Mouse (Mus musculus) MEL (cell line): Measurements from ENCODE around the gene Upf2. TPM values are rescaled to one million over a fixed set of nuclear protein-coding genes. Genes with fewer than 3 reads are reported as not detected.

Experiments used
- DNase-seq: peaks from one replicate; pipeline ENCODE4 v3.0.0; 2011; ENCODE audit warnings: low read depth, low spot score
- H3K27ac ChIP-seq: 2 replicates; pipeline ENCODE4 v1.5.1; 2012; ENCODE audit warnings: low read depth, mild to moderate bottlenecking, control low read depth, low read length, moderate library complexity; ENCODE audit not compliant: control insufficient read depth
- H3K27me3 ChIP-seq, 2 experiments: fragments of 150-350 bp in 1 of 2; sonication (generic) in 1 of 2; 2 replicates each; pipeline ENCODE4 v1.6.1; 2012; ENCODE audit warnings: low read length in 2 of 2, mild to moderate bottlenecking in 2 of 2, improper control_type of control experiment in 1 of 2, moderate library complexity in 1 of 2; ENCODE audit not compliant: insufficient read depth in 2 of 2, control insufficient read depth in 1 of 2
- H3K36me3 ChIP-seq, 2 experiments: 2 replicates each; pipeline ENCODE4 v1.6.1; 2012 to 2014; ENCODE audit warnings: low read length in 2 of 2, improper control_type of control experiment in 1 of 2, inconsistent platforms in 1 of 2, mild to moderate bottlenecking in 1 of 2; ENCODE audit not compliant: insufficient read depth in 2 of 2, control insufficient read depth in 1 of 2
- H3K4me1 ChIP-seq, 2 experiments: fragments of 150-350 bp in 1 of 2; sonication (generic) in 1 of 2; 2 replicates each; pipeline ENCODE4 v1.6.1; 2012; ENCODE audit warnings: low read length in 2 of 2, improper control_type of control experiment in 1 of 2, mild to moderate bottlenecking in 1 of 2; ENCODE audit not compliant: insufficient read depth in 2 of 2, control insufficient read depth in 1 of 2
- H3K4me3 ChIP-seq, 2 experiments: fragments of 150-350 bp in 1 of 2; sonication (generic) in 1 of 2; 2 replicates each; pipeline ENCODE4 v1.5.1; 2012; ENCODE audit warnings: low read depth in 2 of 2, low read length in 2 of 2, mild to moderate bottlenecking in 2 of 2, moderate library complexity in 2 of 2, control low read depth in 1 of 2, improper control_type of control experiment in 1 of 2; ENCODE audit not compliant: control insufficient read depth in 1 of 2, insufficient read depth in 1 of 2
- H3K79me2 ChIP-seq: 2 replicates; pipeline ENCODE4 v1.6.1; 2012; ENCODE audit warnings: mild to moderate bottlenecking, low read length, moderate library complexity; ENCODE audit not compliant: control insufficient read depth, poor library complexity, insufficient read depth
- H3K9ac ChIP-seq: 2 replicates; pipeline ENCODE4 v1.6.1; 2012; ENCODE audit warnings: low read depth, mild to moderate bottlenecking, control low read depth, low read length, moderate library complexity; ENCODE audit not compliant: control insufficient read depth, poor library complexity, severe bottlenecking
- H3K9me3 ChIP-seq: fragments of 150-350 bp; sonication (generic); replicated peaks from 2 replicates; pipeline ENCODE4 v1.6.1; 2012; ENCODE audit warnings: mild to moderate bottlenecking, low read length, improper control_type of control experiment, moderate library complexity; ENCODE audit not compliant: insufficient read depth
- E2F4 ChIP-seq: IDR thresholded peaks from 2 replicates; pipeline ENCODE4 v1.6.1; 2011; ENCODE audit warnings: low read depth, low read length, improper control_type of control experiment, borderline replicate concordance
- ETS1 ChIP-seq: IDR thresholded peaks from 2 replicates; pipeline ENCODE4 v1.6.1; 2012; ENCODE audit warnings: low read depth, mild to moderate bottlenecking, inconsistent platforms, low read length, improper control_type of control experiment, moderate library complexity
- HCFC1 ChIP-seq: IDR thresholded peaks from 2 replicates; pipeline ENCODE4 v1.6.1; 2012; ENCODE audit warnings: low read depth, mild to moderate bottlenecking, inconsistent platforms, low read length, improper control_type of control experiment, moderate library complexity
- MAX ChIP-seq: IDR thresholded peaks from 2 replicates; pipeline ENCODE4 v1.6.1; 2011; ENCODE audit warnings: low read length, improper control_type of control experiment
- MYB ChIP-seq: IDR thresholded peaks from 2 replicates; pipeline ENCODE4 v1.6.1; 2011; ENCODE audit warnings: mild to moderate bottlenecking, low read depth, low read length, improper control_type of control experiment
- MYC ChIP-seq: IDR thresholded peaks from 2 replicates; pipeline ENCODE4 v1.6.1; 2011; ENCODE audit warnings: low read depth, mild to moderate bottlenecking, low read length, improper control_type of control experiment, moderate library complexity
- UBTF ChIP-seq: IDR thresholded peaks from 2 replicates; pipeline ENCODE4 v1.6.1; 2012; ENCODE audit warnings: low read depth, mild to moderate bottlenecking, inconsistent platforms, low read length, improper control_type of control experiment, moderate library complexity, borderline replicate concordance; ENCODE audit not compliant: insufficient read depth
- USF2 ChIP-seq, 2 experiments: IDR thresholded peaks; 2 replicates each; pipeline ENCODE4 v1.6.1; 2011 to 2012; ENCODE audit warnings: improper control_type of control experiment in 2 of 2, low read length in 2 of 2, borderline replicate concordance in 1 of 2, inconsistent platforms in 1 of 2, low read depth in 1 of 2, mild to moderate bottlenecking in 1 of 2; ENCODE audit not compliant: insufficient read depth in 1 of 2
- polyA plus RNA-seq, 2 experiments: library from polyadenylated mRNA; stranded (reverse) in 1 of 2; unstranded in 1 of 2; fragments of >175 nt in 1 of 2; fragments of >200 nt in 1 of 2; gene quantifications; 2 replicates each; pipeline versions ENCODE4 v1.2.1 to v1.2.4; 2012; ENCODE audit warnings: low replicate concordance in 2 of 2, low read depth in 1 of 2; ENCODE audit not compliant: insufficient read length in 2 of 2, insufficient read depth in 1 of 2, missing spikeins in 1 of 2
- total RNA-seq: library from RNA; depleted of rRNA; stranded (reverse); fragments of 300-350 nt; gene quantifications from 2 replicates; pipeline ENCODE4 v1.2.3, GENCODE M21; 2012; rRNA removed

Upf2 gene
- total and polyA plus RNA-seq, 3 experiments, result 15.3 to 30.9 TPM; not detected in 1

GRCm38 (mm10) chr2:6105437-6105836 lies 154.2 kb downstream of the Upf2 start:
- no peak for DNase-seq
- Histone ChIP-seq H3K36me3 (no peaks in the 10 kb centered on the region), H3K27ac (no peak overlapping the region), H3K4me1 (no peaks in the 10 kb centered on the region), H3K9ac (no peak overlapping the region), H3K4me3 (no peak overlapping the region), H3K27me3 (no peaks in the 10 kb centered on the region), H3K9me3 (no peaks in the 10 kb centered on the region), H3K79me2 (no peaks in the 10 kb centered on the region)
- TF ChIP-seq MAX, result no peak
- TF ChIP-seq UBTF, result no peak
- TF ChIP-seq ETS1, result no peak
- TF ChIP-seq HCFC1, result no peak
- no peak for TF ChIP-seq USF2 (IDR thresholded peaks at IDR 0.05; ENCODE audit: borderline replicate concordance in 1 of 2, insufficient read depth in 1 of 2, low read depth in 1 of 2, low read length in 2 of 2)
- TF ChIP-seq E2F4, result no peak
- TF ChIP-seq MYB, result no peak
- TF ChIP-seq MYC, result no peak

Other genes with a start within 250 kb of the Upf2 start
- gene Camk1d, start 237.0 kb upstream of the Upf2 start, total RNA-seq, result 2.9 and 3.7 TPM in 2 replicates
- 1 to 10 TPM in 1 of 2 experiments, not detected in 1; 4.4 TPM for gene Camk1d, start 237.0 kb upstream of the Upf2 start, polyA plus RNA-seq
- 82.1 and 100 TPM in 2 replicates for gene Nudt5, start 106.5 kb upstream of the Upf2 start, total RNA-seq
- gene Nudt5, start 106.5 kb upstream of the Upf2 start, polyA plus RNA-seq, result 100 to 1,000 TPM in 1 of 2 experiments, not detected in 1; 141 TPM
- 190 and 192 TPM in 2 replicates for gene Cdc123, start 106.3 kb upstream of the Upf2 start, total RNA-seq
- 100 to 1,000 TPM; 338 to 770 TPM for gene Cdc123, start 106.3 kb upstream of the Upf2 start, polyA plus RNA-seq
- 0.35 and 0.39 TPM in 2 replicates for gene Gm13199, start 88.5 kb upstream of the Upf2 start, total RNA-seq
- 1 to 10 TPM in 1 of 2 experiments, not detected in 1; 4.8 TPM for gene Gm13199, start 88.5 kb upstream of the Upf2 start, polyA plus RNA-seq
- 13.9 and 17.8 TPM in 2 replicates for gene Sec61a2, start 56.0 kb upstream of the Upf2 start, total RNA-seq
- gene Sec61a2, start 56.0 kb upstream of the Upf2 start, polyA plus RNA-seq, result 10 to 100 TPM in 1 of 2 experiments, not detected in 1; 32.3 TPM
- gene Dhtkd1, start 8.7 kb upstream of the Upf2 start, total RNA-seq, result 1.5 and 1.6 TPM in 2 replicates
- 1 to 10 TPM in 1 of 2 experiments, not detected in 1; 1.6 TPM for gene Dhtkd1, start 8.7 kb upstream of the Upf2 start, polyA plus RNA-seq
- not detected in 2 replicates for gene Proser2, start 178.7 kb downstream of the Upf2 start, total RNA-seq
- not detected for gene Proser2, start 178.7 kb downstream of the Upf2 start, polyA plus RNA-seq